9 mouse cellular contexts compared by ENCODE assay signal in genomic region chr14:33933778-33934317, GRCm38 (mm10). TPM values are rescaled to one million over a fixed set of nuclear protein-coding genes. Genes with fewer than 3 reads are reported as not detected.
DNase-seq lines count a peak whose midpoint lies in the region; ATAC-seq and TF ChIP-seq lines count a peak whose summit lies in the region.
"Had no signal": no experiment of that assay in that cellular context is flagged by ENCODE, and none has a peak within 500 bp of the region (broad histone marks: within the 10 kb centered on the region; RNA-seq: fewer than 3 reads in every experiment).

No protein-coding gene starts in this region.

- H3K4me3 ChIP-seq in testis, adult 2 months (ENCODE audit: control insufficient read depth, low read depth, low read length), result no peak overlapping the region
- no peak overlapping the region for H3K4me3 ChIP-seq in bone marrow, adult 2 months (replicated peaks; ENCODE audit: control insufficient read depth, low read depth, low read length)
- H3K4me3 ChIP-seq in layer of hippocampus, adult 2 months, result no peak overlapping the region
- H3K4me3 ChIP-seq: embryonic facial prominence, embryonic 15.5 days; limb, embryonic 15.5 days had no signal

- peak; percentile 57 for ATAC-seq in frontal cortex, adult (ENCODE audit: low TSS enrichment)

- TF ChIP-seq CTCF in testis, adult 2 months (IDR thresholded peaks at IDR 0.05; ENCODE audit: control insufficient read depth, insufficient read depth, insufficient replicate concordance, low read depth, low read length), result 0 out of 2 replicates have a peak, but pooled peaks have one; percentile 14
- peak; percentile 18; the same call in 1 of the 2 replicates for TF ChIP-seq CTCF in bone marrow, adult 2 months (IDR thresholded peaks at IDR 0.05; ENCODE audit: control insufficient read depth, insufficient read depth, low read length)
- TF ChIP-seq CTCF in layer of hippocampus, adult 2 months (conservative IDR thresholded peaks at IDR 0.05), result peak; percentile 86

- no peaks in the 10 kb centered on the region for H3K27me3 ChIP-seq in testis, adult 2 months (ENCODE audit: control insufficient read depth, insufficient read depth, low read length)

- TF ChIP-seq POLR2A in testis, adult 2 months (IDR thresholded peaks at IDR 0.05; ENCODE audit: control insufficient read depth, low read depth, low read length), result no peak
- no peak for TF ChIP-seq POLR2A in bone marrow, adult 2 months (IDR thresholded peaks at IDR 0.05; ENCODE audit: borderline replicate concordance, control insufficient read depth, low read depth, low read length)

- no peaks in the 10 kb centered on the region for H3K36me3 ChIP-seq in testis, adult 2 months (ENCODE audit: control insufficient read depth, insufficient read depth, low read length)
- H3K36me3 ChIP-seq: embryonic facial prominence, embryonic 15.5 days had no signal

- H3K4me1 ChIP-seq in testis, adult 2 months (ENCODE audit: control insufficient read depth, insufficient read depth, low read length), result peaks cover 7% of the 10 kb centered on the region; the same call in 1 of the 2 replicates
- H3K4me1 ChIP-seq in bone marrow, adult 2 months (ENCODE audit: control insufficient read depth, insufficient read depth, low read length), result no peaks in the 10 kb centered on the region

- H3K27ac ChIP-seq in testis, adult 2 months (ENCODE audit: control insufficient read depth, insufficient read depth, low read depth, low read length), result no peak overlapping the region
- H3K27ac ChIP-seq in bone marrow, adult 2 months (ENCODE audit: control insufficient read depth, insufficient read depth, low read depth, low read length, poor library complexity), result no peak overlapping the region
- H3K27ac ChIP-seq in layer of hippocampus, adult 2 months, result no peak overlapping the region
- H3K27ac ChIP-seq: embryonic facial prominence, embryonic 15.5 days; limb, embryonic 15.5 days had no signal

- no peak for DNase-seq in testis, postnatal 14 days (ENCODE audit: low spot score)
- DNase-seq in layer of hippocampus, adult 2 months (ENCODE audit: low spot score in 2 of 2), result peak; percentile 23 to 74
- DNase-seq in lung, postnatal 14 days, result peak; percentile 64
- DNase-seq in testis, postnatal 10 days (ENCODE audit: low spot score), result peak; percentile 82

- WGBS in bone marrow, adult 2 months, result 35% methylated on average over 5 of the region's 5 CpGs

RNA-seq across cellular contexts. Expression of gene Gdf2, which starts 7.0 kb away (rescaled TPM):
- not detected in 2 replicates for polyA plus RNA-seq in testis, adult 2 months (2012; rRNA removed)
- polyA plus RNA-seq in bone marrow, adult 2 months (2011; ENCODE audit: insufficient read depth, insufficient read length, low replicate concordance, missing spikeins), result not detected in 2 replicates
- not detected for total RNA-seq in layer of hippocampus, adult 2 months (2021)
- polyA plus RNA-seq: embryonic facial prominence, embryonic 15.5 days; limb, embryonic 15.5 days had no signal

RNA-seq across cellular contexts. Expression of gene Gdf10, which starts 10.5 kb away (rescaled TPM):
- polyA plus RNA-seq in testis, adult 2 months (2012; rRNA removed), result 0.26 and 1.3 TPM in 2 replicates
- polyA plus RNA-seq in bone marrow, adult 2 months (2011; ENCODE audit: insufficient read depth, insufficient read length, low replicate concordance, missing spikeins), result 0.31 TPM in 1 of 2 replicates, not detected in the other
- total RNA-seq in layer of hippocampus, adult 2 months (2021), result 1 to 10 TPM; 5.4 to 5.5 TPM

RNA-seq across cellular contexts. Expression of gene Rbp3, which starts 20.0 kb away (rescaled TPM):
- 0.02 TPM in 2 replicates for polyA plus RNA-seq in testis, adult 2 months (2012; rRNA removed)
- polyA plus RNA-seq in bone marrow, adult 2 months (2011; ENCODE audit: insufficient read depth, insufficient read length, low replicate concordance, missing spikeins), result not detected in 2 replicates
- total RNA-seq in layer of hippocampus, adult 2 months (2021), result not detected
- polyA plus RNA-seq: embryonic facial prominence, embryonic 15.5 days; limb, embryonic 15.5 days had no signal

RNA-seq across cellular contexts. Expression of gene Zfp488, which starts 44.7 kb away (rescaled TPM):
- polyA plus RNA-seq in testis, adult 2 months (2012; rRNA removed), result 0.46 and 0.55 TPM in 2 replicates
- not detected in 2 replicates for polyA plus RNA-seq in bone marrow, adult 2 months (2011; ENCODE audit: insufficient read depth, insufficient read length, low replicate concordance, missing spikeins)
- 1 to 10 TPM; 4.3 to 5.0 TPM for total RNA-seq in layer of hippocampus, adult 2 months (2021)

Comparison
In these comparisons a context has a peak if more than half of its experiments do, and no peak if none do; other contexts are left out.
1. CTCF ChIP-seq: peak in every context shown above with its lines; median percentile 86 in layer of hippocampus, adult 2 months; 18 in bone marrow, adult 2 months; 14 in testis, adult 2 months.